In genomic region chr10:111009641-111010479, GRCm38 (mm10) we compare ENCODE assay signal across 8 mouse cellular contexts. TPM values are rescaled to one million over a fixed set of nuclear protein-coding genes. Genes with fewer than 3 reads are reported as not detected.
DNase-seq lines count a peak whose midpoint lies in the region; ATAC-seq and TF ChIP-seq lines count a peak whose summit lies in the region.

TSS of gene Zdhhc17 (minus strand) at chr10:111010140.

- WGBS in forebrain, embryonic 16.5 days, result under 1% methylated on average over 99 of the region's 112 CpGs
- under 1% methylated on average over 109 of the region's 112 CpGs for WGBS in lung, adult 2 months
- WGBS in neural tube, embryonic 15.5 days, result under 1% methylated on average over 83 of the region's 112 CpGs

- peak within 1 kb of the TSS; percentile 99 for H3K27ac ChIP-seq in forebrain, embryonic 16.5 days (ENCODE audit: low read length)
- peak within 1 kb of the TSS; percentile 100 for H3K27ac ChIP-seq in layer of hippocampus, adult 2 months
- peak within 1 kb of the TSS; percentile 98 for H3K27ac ChIP-seq in neural tube, embryonic 15.5 days (replicated peaks)

- TF ChIP-seq CTCF in G1E (IDR thresholded peaks at IDR 0.05; ENCODE audit: low read depth, low read length), result no peak
- TF ChIP-seq CTCF in layer of hippocampus, adult 2 months (conservative IDR thresholded peaks at IDR 0.05), result no peak
- no peak for TF ChIP-seq CTCF in lung, adult 2 months (IDR thresholded peaks at IDR 0.05; ENCODE audit: insufficient read depth, low read length)

- peak; percentile 79 for DNase-seq in G1E (ENCODE audit: low spot score)
- DNase-seq in cerebellum, adult 18-20 months, result peak; percentile 90 to 94
- DNase-seq in heart, postnatal 25 days (ENCODE audit: low spot score), result peak; percentile 85
- DNase-seq in layer of hippocampus, adult 2 months (ENCODE audit: low spot score in 2 of 2), result peak; percentile 85 to 86
- DNase-seq in lung, adult 2 months, result peak; percentile 93
- DNase-seq in testis, postnatal 10 days (ENCODE audit: low spot score), result peak; percentile 88

- peak; percentile 30 for ATAC-seq in G1E (ENCODE audit: extremely low read depth, insufficient number of reproducible peaks, low FRiP score, poor library complexity, severe bottlenecking)
- ATAC-seq in forebrain, embryonic 16.5 days, result peak; percentile 90
- peak; percentile 93 for ATAC-seq in neural tube, embryonic 15.5 days (ENCODE audit: low FRiP score)

- peaks cover 59% of the 10 kb centered on the region for H3K4me1 ChIP-seq in G1E (ENCODE audit: insufficient read depth, low read depth, low read length)
- peaks cover 20% of the 10 kb centered on the region for H3K4me1 ChIP-seq in forebrain, embryonic 16.5 days (replicated peaks; ENCODE audit: control insufficient read depth, insufficient read depth, low read length)
- H3K4me1 ChIP-seq in lung, adult 2 months (ENCODE audit: control insufficient read depth, insufficient read depth, low read length), result no peaks in the 10 kb centered on the region; the same call in 1 of the 2 replicates
- peaks cover 25% of the 10 kb centered on the region for H3K4me1 ChIP-seq in neural tube, embryonic 15.5 days

- H3K9me3 ChIP-seq in G1E (replicated peaks), result no peaks in the 10 kb centered on the region
- H3K9me3 ChIP-seq in forebrain, embryonic 16.5 days (ENCODE audit: control insufficient read depth, low read length), result no peaks in the 10 kb centered on the region
- H3K9me3 ChIP-seq in neural tube, embryonic 15.5 days (replicated peaks), result no peaks in the 10 kb centered on the region

- peaks cover 4% of the 10 kb centered on the region for H3K36me3 ChIP-seq in G1E (replicated peaks)
- no peaks in the 10 kb centered on the region for H3K36me3 ChIP-seq in forebrain, embryonic 16.5 days (ENCODE audit: control insufficient read depth, insufficient read depth)
- no peaks in the 10 kb centered on the region for H3K36me3 ChIP-seq in neural tube, embryonic 15.5 days

- H3K27me3 ChIP-seq in G1E (ENCODE audit: insufficient read depth, low read length), result no peaks in the 10 kb centered on the region
- no peaks in the 10 kb centered on the region for H3K27me3 ChIP-seq in forebrain, embryonic 16.5 days (replicated peaks; ENCODE audit: control insufficient read depth, insufficient read depth, low read length)
- no peaks in the 10 kb centered on the region for H3K27me3 ChIP-seq in neural tube, embryonic 15.5 days (replicated peaks)

- intact Hi-C loops in heart, postnatal 25 days (cut with DNase I), result loop anchor here (5.0 kb wide), 1 partner anchor 87 kb away; no protein-coding TSS in a partner anchor

- peak within 1 kb of the TSS; percentile 95 for H3K4me2 ChIP-seq in forebrain, embryonic 16.5 days (ENCODE audit: low read length)
- peak within 1 kb of the TSS; percentile 78 for H3K4me2 ChIP-seq in neural tube, embryonic 15.5 days

- peak within 1 kb of the TSS; percentile 100 for H3K9ac ChIP-seq in forebrain, embryonic 16.5 days (replicated peaks; ENCODE audit: low read depth, low read length)
- H3K9ac ChIP-seq in neural tube, embryonic 15.5 days (replicated peaks), result peak within 1 kb of the TSS; percentile 93

- peak; percentile 85 for TF ChIP-seq POLR2A in lung, adult 2 months (IDR thresholded peaks at IDR 0.05; ENCODE audit: borderline replicate concordance, extremely low read depth, low read depth, low read length)

- H3K4me3 ChIP-seq in G1E (ENCODE audit: low read depth, low read length), result peak within 1 kb of the TSS; percentile 88
- H3K4me3 ChIP-seq in forebrain, embryonic 16.5 days (replicated peaks; ENCODE audit: low read length), result peak within 1 kb of the TSS; percentile 95
- H3K4me3 ChIP-seq in layer of hippocampus, adult 2 months, result peak within 1 kb of the TSS; percentile 99
- H3K4me3 ChIP-seq in lung, adult 2 months (replicated peaks; ENCODE audit: extremely low read depth, low read depth, low read length), result peak within 1 kb of the TSS; percentile 99
- H3K4me3 ChIP-seq in neural tube, embryonic 15.5 days (replicated peaks), result peak within 1 kb of the TSS; percentile 73

RNA-seq across cellular contexts. Expression of gene Zdhhc17, which starts in this region (rescaled TPM):
- total RNA-seq in G1E (2014; fragmentation: Nextera tagmentation) (102 and 103 TPM in 2 replicates), G1E (2017) (62.8 and 70.0 TPM in 2 replicates)
- polyA plus RNA-seq in G1E (2012), result 1.5 and 1.6 TPM in 2 replicates
- 60.7 and 63.6 TPM in 2 replicates for polyA plus RNA-seq in forebrain, embryonic 16.5 days (2015; fragmentation: Nextera tagmentation; extraction: Ambion mirVana)
- 10 to 100 TPM; 24.8 to 27.7 TPM for total RNA-seq in heart, postnatal 25 days (2021)
- 100 to 1,000 TPM; 105 to 110 TPM for total RNA-seq in layer of hippocampus, adult 2 months (2021)
- polyA plus RNA-seq in lung, adult 2 months (2012; rRNA removed), result 21.0 and 27.8 TPM in 2 replicates
- polyA plus RNA-seq in neural tube, embryonic 15.5 days (2015; fragmentation: Nextera tagmentation; extraction: Ambion mirVana), result 49.0 and 53.5 TPM in 2 replicates

Comparison
In these comparisons a context has a peak if more than half of its experiments do, and no peak if none do; other contexts are left out.
1. Peak in every context shown above with its lines: DNase-seq, ATAC-seq, H3K4me3 ChIP-seq and H3K27ac ChIP-seq.
2. ATAC-seq: peak in every context shown above with its lines; median percentile 93 in neural tube, embryonic 15.5 days; 90 in forebrain, embryonic 16.5 days; 30 in G1E.